Mouse (Mus musculus): ENCODE data around the gene Tnni1.

Gene Tnni1

GRCm38 (mm10) chr1:135847139-135847562 lies 67.9 kb downstream of the Tnni1 start:
- no peak for DNase-seq

- no peak for DNase-seq
These were observed 68.5 kb downstream of the Tnni1 start for GRCm38 (mm10) chr1:135847611-135848351.

- DNase-seq: no peak
These were observed 71.7 kb downstream of the Tnni1 start for GRCm38 (mm10) chr1:135850722-135851512.

- no peak for DNase-seq
These were observed 73.0 kb downstream of the Tnni1 start for GRCm38 (mm10) chr1:135852044-135852756.

GRCm38 (mm10) chr1:135853200-135853599 lies 74.0 kb downstream of the Tnni1 start:
- no peak for DNase-seq

GRCm38 (mm10) chr1:135854591-135855343 lies 75.5 kb downstream of the Tnni1 start:
- DNase-seq: no peak

GRCm38 (mm10) chr1:135855344-135855687 lies 76.1 kb downstream of the Tnni1 start:
- DNase-seq: no peak

- no peak for DNase-seq
These were observed 76.8 kb downstream of the Tnni1 start for GRCm38 (mm10) chr1:135856070-135856469.

GRCm38 (mm10) chr1:135857137-135857775 lies 78.0 kb downstream of the Tnni1 start:
- DNase-seq: no peak

- no peak for DNase-seq
These were observed 79.3 kb downstream of the Tnni1 start for GRCm38 (mm10) chr1:135858533-135858932.
